Mouse (Mus musculus) CD4-positive, CD25-positive, alpha-beta regulatory T cell, adult 2 months (primary cell): Measurements from ENCODE around the gene Gin1.
A peak's percentile ranks its signal among the peaks of the same experiment; 100 is the strongest.
"Not testable (repeated sequence)": the region's sequence is repeated elsewhere in the genome, so short reads cannot be mapped to it uniquely, and the experiment has no call there.

Experiments
- DNase-seq: peaks from one replicate; pipeline ENCODE4 v3.0.0-alpha.2; 2012; ENCODE audit warnings: low read depth, low spot score

The Gin1 gene

DNA sequence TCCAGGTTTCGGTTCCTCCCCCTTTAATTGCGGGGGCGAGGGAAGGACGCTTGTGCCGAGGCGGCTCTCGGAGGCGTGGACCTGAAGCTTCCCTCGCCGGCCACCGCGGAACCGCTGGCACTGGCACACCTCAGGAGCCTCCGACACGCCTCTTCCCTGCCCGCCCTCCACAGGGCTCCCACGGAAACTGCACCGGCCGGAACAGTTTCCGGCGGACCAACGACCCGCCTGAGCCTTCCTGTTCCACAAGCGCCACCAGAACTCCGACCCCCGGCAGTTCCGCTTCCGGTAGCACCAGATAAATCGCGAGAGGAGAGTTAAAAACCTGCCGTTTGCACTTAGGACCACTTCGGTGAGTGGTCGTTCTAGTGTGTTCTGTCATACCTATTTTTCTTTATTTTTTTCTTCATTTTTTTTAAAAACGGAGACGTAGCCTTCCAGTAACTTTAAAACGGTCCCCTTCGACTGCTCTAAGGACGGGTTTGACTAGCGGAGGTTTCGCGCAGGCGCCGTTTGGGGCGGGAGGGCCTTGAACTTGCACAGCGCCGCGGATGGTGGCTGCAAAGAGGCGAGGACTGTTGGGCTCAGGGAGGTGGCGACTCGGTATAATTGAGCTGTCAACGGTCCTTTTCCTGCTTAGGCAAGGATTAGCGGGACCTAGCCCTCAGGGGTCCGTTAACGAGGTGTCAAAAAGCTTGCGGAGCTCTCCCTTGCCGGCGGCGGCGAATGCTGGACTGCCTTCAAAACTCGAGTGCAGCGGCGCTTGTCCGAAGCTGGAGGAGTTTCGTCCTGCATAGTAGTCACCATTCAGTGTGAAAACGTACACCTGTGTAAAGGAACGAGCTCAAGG is at the start of gene Gin1, which contains the start of gene Ppip5k2:
Gene Gin1 (plus strand): TSS at position 269 of the 850 bp plus-strand sequence.
Gene Ppip5k2 (minus strand): TSS at position 508 of the 850 bp plus-strand sequence.
- peak; percentile 97 for DNase-seq

- DNase-seq = peak; percentile 28
Measured at GRCm38 (mm10) chr1:97726730-97727129, 43.2 kb upstream of the Gin1 start.

DNA sequence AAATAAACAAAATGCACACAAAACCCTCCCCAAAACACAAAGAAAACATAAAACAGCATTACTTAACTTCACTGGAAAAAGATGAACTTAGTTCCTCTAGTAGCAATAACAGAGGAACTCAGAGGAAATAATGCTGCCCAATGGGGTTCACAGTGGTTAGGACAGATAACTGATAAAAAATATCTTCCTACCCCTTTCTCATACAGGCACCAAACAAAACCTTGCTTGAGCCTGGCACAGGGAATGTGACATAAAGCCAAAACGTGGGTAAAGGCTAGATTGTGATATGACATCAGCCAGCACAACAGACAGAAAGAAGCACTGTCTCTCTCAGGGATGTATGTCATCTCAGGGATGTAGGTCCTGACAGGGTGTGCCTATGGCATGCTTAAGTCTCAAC is 40.6 kb upstream of the Gin1 start:
- no peak for DNase-seq

- DNase-seq = no peak
Measured at GRCm38 (mm10) chr1:97743063-97743462, 26.9 kb upstream of the Gin1 start.

GRCm38 (mm10) chr1:97745712-97746111 is 24.3 kb upstream of the Gin1 start:
- DNase-seq = no peak

GRCm38 (mm10) chr1:97746261-97746660 is 23.7 kb upstream of the Gin1 start:
- peak; percentile 52 for DNase-seq

- no peak for DNase-seq
Measured at GRCm38 (mm10) chr1:97748163-97748562, 21.8 kb upstream of the Gin1 start.

DNA sequence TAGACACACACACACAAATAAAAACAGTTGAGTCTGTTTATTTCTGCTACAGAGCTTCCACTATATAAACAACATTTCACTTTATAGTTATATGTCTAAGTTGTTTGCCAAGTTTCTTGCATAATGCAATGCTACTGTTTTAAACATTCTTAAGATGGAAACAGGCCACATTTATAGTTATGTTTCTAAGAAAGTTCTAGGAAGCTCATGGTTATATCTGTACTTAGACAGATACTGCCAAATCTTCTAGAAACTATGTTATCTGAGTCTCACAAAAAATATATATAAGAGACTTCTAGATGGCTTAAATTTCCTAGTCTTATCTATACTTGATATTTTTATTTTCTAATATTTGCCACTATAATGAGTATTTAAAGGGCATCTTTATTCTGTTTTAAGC is 16.8 kb upstream of the Gin1 start:
- DNase-seq = no peak

DNA sequence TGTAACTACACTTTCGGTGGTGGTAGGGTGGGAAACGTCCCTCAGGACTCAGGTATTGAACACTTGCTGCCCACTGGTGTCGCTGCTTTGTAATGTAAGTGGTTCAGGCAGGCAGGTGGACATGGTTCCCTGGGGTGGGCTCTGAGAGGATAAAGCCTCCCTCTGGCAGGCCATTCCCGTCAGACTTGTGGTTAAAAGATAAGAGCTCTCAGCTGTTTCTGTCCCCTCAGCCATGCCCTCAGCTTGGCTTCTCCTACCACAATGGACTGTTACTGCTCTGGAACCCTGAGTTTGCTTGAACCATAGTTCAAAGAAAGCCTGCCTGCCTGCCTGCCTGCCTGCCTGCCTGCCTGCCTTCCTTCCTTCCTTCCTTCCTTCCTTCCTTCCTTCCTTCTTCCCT is 15.6 kb upstream of the Gin1 start:
- DNase-seq = no peak

DNA sequence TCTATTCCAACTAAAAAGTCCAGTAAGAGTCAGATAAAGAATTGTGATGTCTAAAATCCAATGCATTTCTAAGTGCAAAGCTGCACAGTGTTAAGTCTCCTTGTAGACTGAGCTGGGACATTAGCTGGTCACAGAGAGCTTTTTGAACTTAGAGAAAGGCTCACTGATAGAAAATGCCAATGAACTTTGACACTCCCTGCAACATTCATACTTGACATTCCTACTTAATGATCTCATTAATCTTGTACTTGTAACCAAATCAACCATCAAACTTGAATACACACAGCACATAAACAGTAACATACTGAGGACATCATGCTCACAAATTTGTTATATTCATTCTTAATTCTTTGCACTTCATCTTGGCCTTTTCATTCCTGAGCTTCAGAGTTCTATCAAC is 10.1 kb upstream of the Gin1 start:
- no peak for DNase-seq

DNA sequence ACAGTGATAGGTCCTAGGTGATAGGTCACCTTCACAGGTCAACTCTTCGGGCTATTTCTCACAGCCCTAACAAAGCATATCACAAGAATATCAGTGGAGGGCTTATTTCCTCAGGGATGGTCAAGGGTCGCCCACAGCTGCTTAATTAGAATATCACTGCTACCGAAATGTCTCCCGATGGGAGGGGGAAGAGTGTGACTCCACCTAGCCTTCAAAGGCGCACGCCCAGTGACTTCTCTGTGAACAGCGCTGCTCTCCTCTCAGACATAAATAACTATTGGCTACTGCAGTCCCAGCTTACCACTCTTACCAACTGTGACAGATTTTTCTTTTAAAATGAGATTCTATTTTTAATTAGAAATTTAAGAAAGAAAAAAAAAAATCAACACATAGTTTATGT is 9.4 kb upstream of the Gin1 start:
- DNase-seq = no peak

GRCm38 (mm10) chr1:97761477-97761876 is 8.5 kb upstream of the Gin1 start:
- DNase-seq = no peak

DNA sequence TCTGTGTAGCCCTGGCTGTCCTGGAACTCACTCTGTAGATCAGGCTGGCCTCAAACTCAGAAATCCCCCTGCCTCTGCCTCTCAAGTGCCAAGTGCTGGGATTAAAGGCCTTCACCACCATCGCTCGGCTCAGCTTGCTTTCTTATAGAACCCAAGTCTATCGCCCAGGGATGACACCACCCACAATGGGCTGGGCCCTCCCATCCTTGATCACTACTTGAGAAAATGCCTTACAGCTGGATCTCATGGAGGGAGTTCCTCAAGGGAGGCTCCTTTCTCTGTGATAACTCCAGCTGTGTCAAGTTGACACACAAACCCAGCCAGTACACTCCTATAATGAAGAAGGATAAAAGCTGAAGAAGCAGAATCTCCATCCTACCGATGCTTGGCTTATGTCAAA is 4.3 kb upstream of the Gin1 start:
- DNase-seq = not testable (repeated sequence)

DNA sequence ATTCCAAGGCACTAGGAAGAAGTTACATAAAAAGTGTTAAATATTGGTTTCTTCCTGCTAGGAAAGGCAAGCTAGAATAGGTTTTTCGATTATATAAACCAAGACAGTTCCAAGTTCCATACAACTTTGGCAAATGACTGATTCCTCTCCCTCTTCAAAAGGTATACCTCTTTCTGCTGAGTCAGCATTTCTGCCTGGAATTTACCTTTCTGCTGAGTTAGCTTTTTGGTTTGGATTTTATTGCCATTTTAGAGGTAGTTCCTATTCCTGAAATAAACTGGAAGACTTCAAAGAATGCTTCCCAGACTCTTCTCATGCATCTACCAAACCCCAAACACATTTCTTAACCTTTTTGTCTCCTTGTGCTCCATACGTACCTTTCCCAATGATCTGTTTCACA is 1.9 kb upstream of the Gin1 start:
- DNase-seq = peak; percentile 19

- DNase-seq = peak; percentile 39
Measured at GRCm38 (mm10) chr1:97768906-97769293, 1.1 kb upstream of the Gin1 start.

DNA sequence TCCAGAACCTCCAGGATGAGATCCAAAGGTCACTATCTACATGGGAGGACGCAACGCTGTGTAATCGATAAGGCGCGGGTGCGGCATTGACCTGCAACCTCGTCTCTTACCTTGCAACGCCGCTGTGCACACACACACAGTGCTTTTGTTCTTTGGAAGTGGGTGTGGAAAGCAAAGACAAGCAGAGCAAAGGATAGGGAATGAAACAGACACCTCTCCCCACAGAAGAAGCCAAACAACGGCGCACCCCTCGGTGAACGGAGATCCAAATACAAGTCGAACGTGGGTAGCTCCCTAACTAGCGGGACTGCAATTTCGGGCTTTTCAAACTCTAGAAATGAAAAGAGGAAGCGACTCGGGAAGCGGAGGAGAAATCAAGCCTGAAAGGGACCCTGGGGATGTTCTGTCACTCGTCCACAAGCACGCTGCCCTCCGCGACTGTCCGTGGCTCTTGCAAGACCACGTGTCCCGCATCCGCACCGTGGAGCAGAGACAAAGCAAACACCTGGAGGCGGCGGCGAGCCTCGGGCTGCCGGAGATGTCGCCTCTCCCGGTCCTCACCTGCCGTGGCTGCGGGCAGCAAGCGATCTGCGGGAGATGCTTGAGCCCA is 573 bp upstream of the Gin1 start:
- no peak for DNase-seq

DNA sequence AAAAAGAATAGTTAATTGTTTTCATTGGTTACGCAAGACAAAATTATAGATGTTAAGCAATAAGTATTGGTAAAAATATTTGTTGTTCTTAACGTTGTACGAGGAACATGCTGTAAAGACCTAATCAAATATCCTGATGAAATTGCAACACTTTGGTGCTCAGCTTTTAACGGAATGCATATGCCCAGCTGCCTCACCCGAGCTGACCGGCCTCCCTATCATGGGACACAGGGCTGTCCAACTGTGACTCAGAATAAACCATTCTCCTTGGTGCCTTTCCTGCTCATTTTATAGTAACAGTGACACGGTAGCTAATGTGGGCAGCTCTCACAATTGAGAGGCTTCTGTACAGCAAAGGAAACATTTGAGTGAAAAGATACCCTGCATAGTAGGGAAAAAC is 1.1 kb downstream of the Gin1 start:
- no peak for DNase-seq

GRCm38 (mm10) chr1:97771727-97772126 is 1.8 kb downstream of the Gin1 start:
- DNase-seq = no peak

GRCm38 (mm10) chr1:97773362-97773761 is 3.4 kb downstream of the Gin1 start:
- no peak for DNase-seq

DNA sequence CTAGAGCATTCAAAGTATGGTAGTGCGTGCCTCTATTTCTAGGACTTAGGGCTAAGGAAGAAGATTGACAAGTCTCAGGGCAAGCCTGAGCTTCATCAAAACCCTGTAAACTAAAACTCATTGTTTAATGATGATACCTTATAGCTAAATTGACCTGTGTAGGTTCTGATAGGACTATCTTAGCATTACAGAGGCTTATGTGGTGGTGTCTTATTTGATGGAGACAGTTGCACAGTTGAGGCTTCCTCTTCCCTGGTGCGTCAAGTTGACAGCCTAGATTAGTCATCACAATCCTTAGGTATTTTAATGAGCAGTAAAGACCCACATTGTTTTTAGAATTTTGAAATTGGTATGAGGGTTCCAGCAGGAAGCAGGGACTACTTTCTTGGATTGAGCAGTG is 4.0 kb downstream of the Gin1 start:
- no peak for DNase-seq

GRCm38 (mm10) chr1:97781674-97782073 is 11.7 kb downstream of the Gin1 start:
- DNase-seq = no peak

- no peak for DNase-seq
Measured at GRCm38 (mm10) chr1:97784928-97785327, 15.0 kb downstream of the Gin1 start.
